Mouse (Mus musculus): ENCODE results near the gene Gm3488. TPM values are rescaled to one million over a fixed set of nuclear protein-coding genes. Genes with fewer than 3 reads are reported as not detected.
"Not testable (repeated sequence)": the region's sequence is repeated elsewhere in the genome, so short reads cannot be mapped to it uniquely, and the experiment has no call there.

Gene Gm3488
- polyA plus RNA-seq (2016; fragmentation: Nextera tagmentation; extraction: Ambion mirVana): 0.94 and 1.1 TPM in 2 replicates

GRCm38 (mm10) chr14:5501374-5501773, at the start of gene Gm3488:
TSS of gene Gm3488 (plus strand) at chr14:5501674.
- not testable (repeated sequence) for H3K27me3 ChIP-seq (ENCODE audit: low read depth, poor library complexity, severe bottlenecking); H3K27ac ChIP-seq; H3K4me1 ChIP-seq; H3K9me3 ChIP-seq (replicated peaks); H3K4me3 ChIP-seq; DNase-seq (ENCODE audit: low spot score); H3K36me3 ChIP-seq
- WGBS: no CpG with 5 or more reads among the region's 35 CpGs

DNA sequence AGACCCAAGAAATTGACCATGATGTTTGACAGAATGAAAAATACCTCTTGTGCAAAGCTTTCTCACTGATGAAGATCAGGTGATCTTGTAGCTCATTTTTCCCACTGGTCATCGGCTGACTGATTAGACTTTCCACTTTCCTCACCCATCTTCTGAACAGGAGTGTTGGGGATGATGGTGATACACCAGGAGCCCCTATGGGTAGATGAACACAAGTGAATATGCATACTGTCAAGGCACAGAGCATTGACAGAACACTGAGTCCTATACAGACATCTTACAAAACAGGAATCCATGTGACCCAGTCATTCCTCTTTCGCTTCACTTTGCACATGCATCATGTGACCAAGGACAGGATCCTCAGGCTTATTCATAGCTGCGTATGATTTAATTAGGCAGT, 46.1 kb upstream of the Gm3488 start, which contains the start of gene Gm3194:
TSS of gene Gm3194 (minus strand) at position 101 of the 400 bp plus-strand sequence.
- not testable (repeated sequence) for H3K4me3 ChIP-seq; H3K36me3 ChIP-seq; H3K4me1 ChIP-seq; H3K27ac ChIP-seq; H3K9me3 ChIP-seq (replicated peaks); DNase-seq (ENCODE audit: low spot score); H3K27me3 ChIP-seq (ENCODE audit: low read depth, poor library complexity, severe bottlenecking)
- WGBS: no CpG with 5 or more reads among the region's 3 CpGs

- WGBS: no CpG with 5 or more reads among the region's 19 CpGs
- not testable (repeated sequence) for H3K4me1 ChIP-seq; DNase-seq (ENCODE audit: low spot score); H3K4me3 ChIP-seq; H3K27ac ChIP-seq; H3K9me3 ChIP-seq (replicated peaks); H3K36me3 ChIP-seq; H3K27me3 ChIP-seq (ENCODE audit: low read depth, poor library complexity, severe bottlenecking)
Observed at GRCm38 (mm10) chr14:5460469-5460868, 41.0 kb upstream of the Gm3488 start.

- H3K36me3 ChIP-seq; H3K9me3 ChIP-seq (replicated peaks); H3K27ac ChIP-seq; H3K4me3 ChIP-seq; DNase-seq (ENCODE audit: low spot score); H3K4me1 ChIP-seq; H3K27me3 ChIP-seq (ENCODE audit: low read depth, poor library complexity, severe bottlenecking): not testable (repeated sequence)
- no CpG with 5 or more reads among the region's 3 CpGs for WGBS
Observed at GRCm38 (mm10) chr14:5477730-5478129, 23.7 kb upstream of the Gm3488 start, which contains the start of gene Gm8246. TSS of gene Gm8246 (minus strand) at chr14:5477830.

DNA sequence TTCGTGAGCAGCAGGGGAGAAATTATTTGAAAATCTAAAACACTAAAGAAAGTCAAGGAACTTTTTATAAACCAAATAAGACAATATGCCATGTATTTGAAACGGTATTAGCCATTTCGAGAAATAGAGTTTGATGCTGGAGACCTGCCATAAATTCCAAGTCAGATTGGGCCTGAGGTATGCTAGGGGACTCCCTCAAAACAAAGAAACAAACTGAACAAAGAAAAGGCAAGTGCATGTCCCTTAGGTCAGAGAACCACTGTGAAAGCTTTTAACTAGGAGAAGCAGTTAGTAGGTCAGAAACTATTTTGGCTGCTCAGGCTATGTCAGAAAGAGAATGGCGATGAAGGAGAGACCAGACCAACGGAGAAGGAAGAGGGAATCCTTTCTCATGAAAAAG, 17.6 kb upstream of the Gm3488 start, which contains the start of gene Gm3187:
TSS of gene Gm3187 (plus strand) at position 301 of the 400 bp plus-strand sequence.
- not testable (repeated sequence) for H3K27ac ChIP-seq; DNase-seq (ENCODE audit: low spot score); H3K4me3 ChIP-seq; H3K27me3 ChIP-seq (ENCODE audit: low read depth, poor library complexity, severe bottlenecking); H3K36me3 ChIP-seq; H3K9me3 ChIP-seq (replicated peaks); H3K4me1 ChIP-seq
- WGBS: 83% methylated on average over 4 of the region's 5 CpGs

- not testable (repeated sequence) for DNase-seq (ENCODE audit: low spot score); H3K27me3 ChIP-seq (ENCODE audit: low read depth, poor library complexity, severe bottlenecking); H3K4me1 ChIP-seq; H3K4me3 ChIP-seq; H3K9me3 ChIP-seq (replicated peaks); H3K27ac ChIP-seq; H3K36me3 ChIP-seq
- no CpG with 5 or more reads among the region's 2 CpGs for WGBS
Observed at GRCm38 (mm10) chr14:5538196-5538595, 36.7 kb downstream of the Gm3488 start, which contains the start of gene Gm3532. TSS of gene Gm3532 (plus strand) at chr14:5538496.

Other genes starting within 250 kb of the Gm3488 start
- gene Gm3526, start 241.1 kb upstream of the Gm3488 start, polyA plus RNA-seq (2016; fragmentation: Nextera tagmentation; extraction: Ambion mirVana): not detected in 2 replicates
- not detected in 2 replicates for gene Gm3542, start 166.7 kb upstream of the Gm3488 start, polyA plus RNA-seq (2016; fragmentation: Nextera tagmentation; extraction: Ambion mirVana)
- not detected in 2 replicates for gene Gm3500, start 112.6 kb upstream of the Gm3488 start, polyA plus RNA-seq (2016; fragmentation: Nextera tagmentation; extraction: Ambion mirVana)
- 0.54 and 0.63 TPM in 2 replicates for gene Gm3194, start 46.2 kb upstream of the Gm3488 start, polyA plus RNA-seq (2016; fragmentation: Nextera tagmentation; extraction: Ambion mirVana)
- not detected in 2 replicates for gene Gm8246, start 23.8 kb upstream of the Gm3488 start, polyA plus RNA-seq (2016; fragmentation: Nextera tagmentation; extraction: Ambion mirVana)
- not detected in 2 replicates for gene Gm3187, start 17.5 kb upstream of the Gm3488 start, polyA plus RNA-seq (2016; fragmentation: Nextera tagmentation; extraction: Ambion mirVana)
- not detected in 2 replicates for gene Gm3532, start 36.8 kb downstream of the Gm3488 start, polyA plus RNA-seq (2016; fragmentation: Nextera tagmentation; extraction: Ambion mirVana)
- not detected in 2 replicates for gene Gm8265, start 131.4 kb downstream of the Gm3488 start, polyA plus RNA-seq (2016; fragmentation: Nextera tagmentation; extraction: Ambion mirVana)
- gene Gm9603, start 185.8 kb downstream of the Gm3488 start, polyA plus RNA-seq (2016; fragmentation: Nextera tagmentation; extraction: Ambion mirVana): not detected in 2 replicates
- 0.41 TPM in 1 of 2 replicates, not detected in the other for gene Gm3373, start 239.9 kb downstream of the Gm3488 start, polyA plus RNA-seq (2016; fragmentation: Nextera tagmentation; extraction: Ambion mirVana)

All from limb, embryonic 10.5 days (tissue).